In genomic region chr10:20550161-20550560, GRCm38 (mm10) we compare ENCODE assay signal across 18 mouse cellular contexts.
DNase-seq lines count a peak whose midpoint lies in the region; ATAC-seq and TF ChIP-seq lines count a peak whose summit lies in the region.
"Had no signal": no experiment of that assay in that cellular context is flagged by ENCODE, and none has a peak within 500 bp of the region (broad histone marks: within the 10 kb centered on the region; RNA-seq: fewer than 3 reads in every experiment).

No protein-coding gene starts in this region.

- H3K4me1 ChIP-seq in midbrain, embryonic 14.5 days (ENCODE audit: control insufficient read depth, insufficient read depth, low read length) = peaks cover 13% of the 10 kb centered on the region; the same call in 1 of the 2 replicates
- H3K4me1 ChIP-seq in midbrain, embryonic 16.5 days (ENCODE audit: control insufficient read depth, insufficient read depth, low read length) = peaks cover 18% of the 10 kb centered on the region; the same call in 1 of the 2 replicates
- H3K4me1 ChIP-seq: liver, embryonic 15.5 days had no signal

- no peak for ATAC-seq in midbrain, embryonic 14.5 days (ENCODE audit: low FRiP score, low TSS enrichment)
- no peak for ATAC-seq in midbrain, embryonic 16.5 days
- no peak for ATAC-seq in erythroid progenitor cell, adult 5-6 weeks (replicated peaks; ENCODE audit: low FRiP score, poor library complexity, severe bottlenecking)
- ATAC-seq: hindbrain, embryonic 16.5 days; intestine, postnatal 0 days had no signal

- intact Hi-C loops in gastrocnemius, adult 2 months (cut with DNase I) = no loop called here

- WGBS in midbrain, embryonic 14.5 days = 20% methylated on average over 5 of the region's 5 CpGs
- 32% methylated on average over 5 of the region's 5 CpGs for WGBS in midbrain, embryonic 16.5 days

- H3K4me2 ChIP-seq in midbrain, embryonic 14.5 days (ENCODE audit: low read length) = no peak overlapping the region
- no peak overlapping the region for H3K4me2 ChIP-seq in midbrain, embryonic 16.5 days (ENCODE audit: low read length)
- H3K4me2 ChIP-seq: limb, embryonic 15.5 days; liver, embryonic 15.5 days had no signal

- H3K4me3 ChIP-seq in gastrocnemius, adult 2 months = no peak overlapping the region
- no peak overlapping the region for H3K4me3 ChIP-seq in midbrain, embryonic 14.5 days (replicated peaks; ENCODE audit: low read depth, low read length)
- H3K4me3 ChIP-seq in midbrain, embryonic 16.5 days (ENCODE audit: low read depth, low read length) = no peak overlapping the region
- H3K4me3 ChIP-seq: limb, embryonic 15.5 days; liver, embryonic 15.5 days; midbrain, embryonic 12.5 days; myocyte had no signal

- no peak for DNase-seq in gastrocnemius, adult 2 months
- no peak for DNase-seq in gastrocnemius, postnatal 25 days
- peak; percentile 16 for DNase-seq in kidney, postnatal 10 days
- no peak for DNase-seq in kidney, postnatal 4 days
- DNase-seq in midbrain, embryonic 14.5 days = peak; percentile 32
- DNase-seq: cerebellum, adult 18-20 months; cerebellum, postnatal 25 days; thymus, postnatal 25 days had no signal

- H3K36me3 ChIP-seq in midbrain, embryonic 14.5 days (ENCODE audit: control insufficient read depth, insufficient read depth, low read length) = no peaks in the 10 kb centered on the region
- H3K36me3 ChIP-seq in midbrain, embryonic 16.5 days (ENCODE audit: control insufficient read depth, insufficient read depth, low read length) = no peaks in the 10 kb centered on the region
- H3K36me3 ChIP-seq: limb, embryonic 15.5 days; liver, embryonic 15.5 days; midbrain, embryonic 12.5 days had no signal

- H3K27ac ChIP-seq in gastrocnemius, adult 2 months = peak overlapping the region; percentile 82
- no peak overlapping the region for H3K27ac ChIP-seq in midbrain, embryonic 14.5 days (replicated peaks; ENCODE audit: low read depth, low read length)
- no peak overlapping the region for H3K27ac ChIP-seq in midbrain, embryonic 16.5 days (ENCODE audit: low read length)
- H3K27ac ChIP-seq: kidney, postnatal 0 days; liver, embryonic 15.5 days; midbrain, embryonic 12.5 days had no signal

- H3K27me3 ChIP-seq in midbrain, embryonic 14.5 days (ENCODE audit: control insufficient read depth, insufficient read depth, low read length) = no peaks in the 10 kb centered on the region
- no peaks in the 10 kb centered on the region for H3K27me3 ChIP-seq in midbrain, embryonic 16.5 days (ENCODE audit: control insufficient read depth, insufficient read depth, low read depth, low read length)
- H3K27me3 ChIP-seq: CH12.LX had no signal

- no peak overlapping the region for H3K9ac ChIP-seq in midbrain, embryonic 14.5 days (replicated peaks; ENCODE audit: low read length)
- no peak overlapping the region for H3K9ac ChIP-seq in midbrain, embryonic 16.5 days (ENCODE audit: low read depth, low read length)
- H3K9ac ChIP-seq: limb, embryonic 15.5 days; liver, embryonic 15.5 days; midbrain, embryonic 12.5 days had no signal

- no peaks in the 10 kb centered on the region for H3K9me3 ChIP-seq in midbrain, embryonic 14.5 days (ENCODE audit: control insufficient read depth, low read length)
- H3K9me3 ChIP-seq in midbrain, embryonic 16.5 days (replicated peaks; ENCODE audit: control insufficient read depth, low read length, poor library complexity, severe bottlenecking) = no peaks in the 10 kb centered on the region
- H3K9me3 ChIP-seq: limb, embryonic 15.5 days; liver, embryonic 15.5 days; midbrain, embryonic 12.5 days had no signal

- no peak for TF ChIP-seq CTCF in gastrocnemius, adult 2 months (IDR thresholded peaks at IDR 0.05)

Comparison
In these comparisons a context has a peak if more than half of its experiments do, and no peak if none do; other contexts are left out.
1. DNase-seq: peak in kidney, postnatal 10 days (single experiment) and midbrain, embryonic 14.5 days (single experiment); none in gastrocnemius, adult 2 months (single experiment), gastrocnemius, postnatal 25 days (single experiment) and kidney, postnatal 4 days (0 of 2).